Mouse (Mus musculus) heart, embryonic 12.5 days (tissue): ENCODE results near the gene Arl3. TPM values are rescaled to one million over a fixed set of nuclear protein-coding genes. Genes with fewer than 3 reads are reported as not detected.
A peak's percentile ranks its signal among the peaks of the same experiment; 100 is the strongest.

Source experiments
- ATAC-seq: fragments of 200-750 bp; cut with Nextera tagmentation; 2 replicates; pipeline ENCODE4 v1.8.0; 2017; ENCODE audit warnings: moderate TSS enrichment, moderate library complexity; ENCODE audit not compliant: insufficient number of reproducible peaks, low FRiP score
- H3K27ac ChIP-seq: fragments of 300-500 bp; sonication (generic); 2 replicates; pipeline ENCODE4 v1.5.1; 2016; ENCODE audit warnings: mild to moderate bottlenecking, moderate library complexity; ENCODE audit not compliant: poor library complexity, severe bottlenecking
- H3K27me3 ChIP-seq: fragments of 300-500 bp; sonication (generic); replicated peaks from 2 replicates; pipeline ENCODE4 v1.6.1; 2016; ENCODE audit warnings: mild to moderate bottlenecking, moderate library complexity
- H3K36me3 ChIP-seq: fragments of 300-500 bp; sonication (generic); 2 replicates; pipeline ENCODE4 v1.6.1; 2016; ENCODE audit warnings: mild to moderate bottlenecking, moderate library complexity
- H3K4me1 ChIP-seq: fragments of 300-500 bp; sonication (generic); replicated peaks from 2 replicates; pipeline ENCODE4 v1.6.1; 2016; ENCODE audit warnings: mild to moderate bottlenecking
- H3K4me2 ChIP-seq: fragments of 300-500 bp; sonication (generic); 2 replicates; pipeline ENCODE4 v1.6.1; 2016; ENCODE audit warnings: mild to moderate bottlenecking, moderate library complexity
- H3K4me3 ChIP-seq: fragments of 300-500 bp; sonication (generic); 2 replicates; pipeline ENCODE4 v1.5.1; 2016; ENCODE audit warnings: mild to moderate bottlenecking
- H3K9ac ChIP-seq: fragments of 300-500 bp; sonication (generic); 2 replicates; pipeline ENCODE4 v1.6.1; 2016; ENCODE audit warnings: mild to moderate bottlenecking, moderate library complexity
- H3K9me3 ChIP-seq: fragments of 300-500 bp; sonication (generic); replicated peaks from 2 replicates; pipeline ENCODE4 v1.6.1; 2016; ENCODE audit warnings: mild to moderate bottlenecking, moderate library complexity
- WGBS: fragments of 180-500 bp; shearing (Covaris S2); methylation state at CpG from one replicate; pipeline ENCODE4 v1.1.7; 2016; 5-methylcytosine and 5-hydroxymethylcytosine counted together
- polyA plus RNA-seq: library from polyadenylated mRNA; unstranded; fragments of >200 nt; fragmentation: Nextera tagmentation; extraction: Ambion mirVana; gene quantifications from 2 replicates; pipeline ENCODE4 v1.2.1, GENCODE M21; 2016

The Arl3 gene
- polyA plus RNA-seq, 1 experiment from 2014 or later, result 94.4 TPM

DNA sequence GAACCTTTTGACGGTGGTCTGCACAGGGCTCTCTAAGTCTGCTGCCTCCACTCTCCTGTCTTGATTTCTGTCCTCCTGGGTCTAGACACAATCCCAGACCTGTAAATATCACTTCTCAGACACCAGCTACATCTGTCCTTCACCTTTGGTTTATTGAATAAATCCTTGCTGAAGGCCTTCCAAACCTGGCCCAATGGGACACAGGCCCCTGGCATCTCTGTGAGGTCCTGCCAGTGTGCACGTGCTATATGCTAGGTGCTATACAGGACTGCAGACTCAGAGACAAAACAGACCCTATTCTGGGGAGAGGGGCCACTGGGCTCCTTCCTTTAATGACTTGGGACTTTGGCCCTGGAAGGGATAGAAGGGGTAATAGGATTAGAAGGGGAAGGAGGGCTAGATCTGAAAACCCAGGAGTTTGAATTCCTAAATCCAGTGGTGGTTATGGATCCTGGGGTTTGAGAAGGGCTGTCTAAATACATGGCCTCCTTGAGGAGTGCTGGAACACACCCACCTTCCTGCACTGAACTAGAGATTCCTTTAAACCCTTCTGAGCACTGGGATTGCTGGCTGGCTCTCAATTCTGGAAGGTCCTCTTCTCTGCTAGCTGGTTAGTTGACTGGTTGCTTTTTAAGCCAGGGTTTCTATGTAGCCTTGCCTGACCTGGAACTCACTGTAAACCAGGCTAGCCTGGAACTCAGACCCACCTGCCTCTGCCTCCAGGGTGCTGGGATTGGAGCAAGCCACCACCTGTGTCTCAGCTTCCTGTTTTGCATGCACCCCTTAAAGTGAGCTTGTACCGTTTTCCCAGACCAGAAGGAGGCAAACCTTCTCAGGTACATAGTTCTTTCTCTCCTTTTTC is 56.1 kb downstream of the Arl3 start:
- Histone ChIP-seq H3K4me2 (no peak overlapping the region), H3K9me3 (no peaks in the 10 kb centered on the region), H3K36me3 (peaks cover 49% of the 10 kb centered on the region), H3K27ac (no peak overlapping the region), H3K4me3 (no peak overlapping the region), H3K27me3 (no peaks in the 10 kb centered on the region), H3K4me1 (peaks cover 40% of the 10 kb centered on the region), H3K9ac (no peak overlapping the region)
- ATAC-seq, result no peak
- WGBS, result 61% methylated on average over 3 of the region's 3 CpGs

DNA sequence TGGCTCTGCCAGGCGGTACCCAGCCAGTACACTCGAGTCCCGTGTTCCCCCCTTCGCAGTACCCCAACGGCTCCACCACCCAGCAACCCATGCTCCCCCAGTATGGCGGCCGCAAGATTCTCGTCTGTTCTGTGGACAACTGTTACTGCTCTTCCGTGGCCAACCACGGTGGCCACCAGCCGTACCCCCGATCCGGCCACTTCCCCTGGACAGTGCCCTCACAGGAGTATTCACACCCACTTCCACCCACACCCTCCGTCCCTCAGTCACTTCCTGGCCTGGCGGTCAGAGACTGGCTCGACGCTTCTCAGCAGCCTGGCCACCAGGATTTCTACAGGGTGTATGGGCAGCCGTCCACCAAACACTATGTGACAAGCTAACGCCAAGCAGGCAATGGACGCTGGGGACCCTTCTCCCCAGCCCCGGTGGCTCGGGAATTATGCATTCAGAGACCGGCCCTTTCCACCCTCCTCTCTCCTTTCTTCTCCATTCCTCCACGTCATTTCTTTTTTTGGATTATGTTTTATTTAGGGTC is 57.6 kb downstream of the Arl3 start:
- ATAC-seq, result no peak
- no peak overlapping the region for H3K9ac ChIP-seq
- H3K36me3 ChIP-seq, result peaks cover 57% of the 10 kb centered on the region
- H3K27ac ChIP-seq, result no peak overlapping the region
- H3K4me3 ChIP-seq, result no peak overlapping the region
- H3K4me2 ChIP-seq, result no peak overlapping the region
- WGBS, result 84% methylated on average over 24 of the region's 24 CpGs
- no peaks in the 10 kb centered on the region for H3K9me3 ChIP-seq
- H3K4me1 ChIP-seq, result peaks cover 52% of the 10 kb centered on the region
- H3K27me3 ChIP-seq, result no peaks in the 10 kb centered on the region

DNA sequence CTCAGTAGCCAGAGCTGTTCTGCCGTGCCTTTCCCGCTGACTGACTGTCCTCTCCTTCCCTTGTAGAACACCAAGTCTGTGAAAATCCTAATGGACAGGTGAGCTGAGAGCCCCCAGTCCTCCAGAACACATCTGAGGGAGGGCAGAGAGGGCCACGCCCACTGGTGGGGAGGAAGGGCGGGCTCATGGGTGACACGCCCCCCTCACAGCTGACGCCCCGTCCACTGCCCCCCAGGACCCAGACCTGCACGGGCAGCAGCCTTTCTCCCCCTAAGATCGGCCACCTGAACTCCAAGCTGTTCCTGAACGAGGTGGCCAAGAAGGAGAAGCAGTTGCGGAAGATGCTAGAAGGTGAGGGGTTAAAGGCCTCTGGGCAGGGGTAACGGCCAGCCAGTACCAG is 58.6 kb downstream of the Arl3 start:
- H3K36me3 ChIP-seq, result peaks cover 66% of the 10 kb centered on the region
- H3K27ac ChIP-seq, result no peak overlapping the region
- ATAC-seq, result no peak
- no peaks in the 10 kb centered on the region for H3K27me3 ChIP-seq
- H3K4me1 ChIP-seq, result peaks cover 60% of the 10 kb centered on the region
- H3K9ac ChIP-seq, result no peak overlapping the region
- 85% methylated on average over 12 of the region's 12 CpGs for WGBS
- no peaks in the 10 kb centered on the region for H3K9me3 ChIP-seq
- no peak overlapping the region for H3K4me2 ChIP-seq
- no peak overlapping the region for H3K4me3 ChIP-seq

DNA sequence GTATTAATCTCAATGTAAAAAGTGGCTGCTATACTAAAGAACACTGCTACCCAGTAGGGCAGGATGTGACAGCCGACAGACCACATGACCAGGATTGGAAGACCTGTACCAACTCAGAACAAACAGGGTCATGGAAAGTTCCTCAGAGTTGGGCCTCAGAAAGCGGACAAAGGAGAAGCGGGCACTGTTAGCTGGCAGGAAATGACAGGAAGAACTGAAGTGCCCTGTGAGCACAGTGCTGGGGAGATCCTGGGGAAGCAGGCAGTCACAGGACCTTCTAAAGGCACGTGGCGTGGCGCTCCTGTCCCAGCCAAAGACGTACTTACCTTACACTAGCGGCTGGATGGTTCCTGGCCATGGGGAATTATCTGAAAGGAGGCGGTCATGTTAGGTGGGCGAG is 61.7 kb downstream of the Arl3 start:
- Histone ChIP-seq H3K4me2 (no peak overlapping the region), H3K27me3 (no peaks in the 10 kb centered on the region), H3K27ac (peak overlapping the region; percentile 31), H3K9me3 (no peaks in the 10 kb centered on the region), H3K36me3 (peaks cover 87% of the 10 kb centered on the region), H3K4me3 (no peak overlapping the region), H3K4me1 (peaks cover 66% of the 10 kb centered on the region), H3K9ac (no peak overlapping the region)
- WGBS, result 78% methylated on average over 10 of the region's 10 CpGs
- ATAC-seq, result peak; percentile 20; the same call in 1 of the 2 replicates

- no peak overlapping the region for H3K4me3 ChIP-seq
- no peaks in the 10 kb centered on the region for H3K27me3 ChIP-seq
- no peak overlapping the region for H3K4me2 ChIP-seq
- H3K4me1 ChIP-seq, result peaks cover 71% of the 10 kb centered on the region
- peaks cover 90% of the 10 kb centered on the region for H3K36me3 ChIP-seq
- 53% methylated on average over 3 of the region's 3 CpGs for WGBS
- H3K9ac ChIP-seq, result no peak overlapping the region
- H3K27ac ChIP-seq, result 0 out of 2 replicates have a peak overlapping the region, but pooled peaks have one; percentile 31
- H3K9me3 ChIP-seq, result no peaks in the 10 kb centered on the region
- ATAC-seq, result no peak
These were observed 62.2 kb downstream of the Arl3 start for GRCm38 (mm10) chr19:46510824-46511223.

- no peak for ATAC-seq
- H3K36me3 ChIP-seq, result peaks cover 91% of the 10 kb centered on the region
- H3K9me3 ChIP-seq, result no peaks in the 10 kb centered on the region
- H3K4me1 ChIP-seq, result peaks cover 74% of the 10 kb centered on the region
- H3K27me3 ChIP-seq, result no peaks in the 10 kb centered on the region
- WGBS, result 51% methylated on average over 5 of the region's 5 CpGs
- H3K9ac ChIP-seq, result 0 out of 2 replicates have a peak overlapping the region, but pooled peaks have one; percentile 20
- H3K27ac ChIP-seq, result peak overlapping the region; percentile 54; the same call in 1 of the 2 replicates
- no peak overlapping the region for H3K4me2 ChIP-seq
- H3K4me3 ChIP-seq, result no peak overlapping the region
These were observed 62.6 kb downstream of the Arl3 start for GRCm38 (mm10) chr19:46510401-46510800.

DNA sequence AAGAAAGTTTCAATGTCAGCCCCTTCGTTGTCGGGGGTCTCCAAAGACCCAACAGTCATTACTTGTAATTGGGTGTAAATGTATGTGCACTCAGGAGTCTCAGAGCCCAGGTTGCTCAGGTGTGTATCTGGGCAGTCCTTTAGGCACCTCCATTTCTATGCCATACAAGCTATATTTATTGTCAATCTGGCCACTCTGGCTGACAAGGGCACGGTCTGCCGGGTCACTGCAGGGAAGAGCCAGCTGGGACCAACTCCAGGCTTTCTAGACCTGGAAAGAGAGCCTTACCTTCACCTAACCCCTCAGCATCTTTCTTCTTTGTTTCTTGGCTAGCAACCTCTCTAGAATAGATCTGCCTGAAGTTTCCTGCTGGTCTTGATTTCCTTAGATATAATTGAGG is 63.3 kb downstream of the Arl3 start:
- Histone ChIP-seq H3K27me3 (no peaks in the 10 kb centered on the region), H3K36me3 (peaks cover 84% of the 10 kb centered on the region), H3K4me3 (no peak overlapping the region), H3K4me1 (peaks cover 74% of the 10 kb centered on the region), H3K9me3 (no peaks in the 10 kb centered on the region), H3K9ac (0 out of 2 replicates have a peak overlapping the region, but pooled peaks have one; percentile 20), H3K27ac (peak overlapping the region; percentile 54; the same call in 1 of the 2 replicates), H3K4me2 (no peak overlapping the region)
- WGBS, result 77% methylated on average over 4 of the region's 4 CpGs
- ATAC-seq, result no peak

- no peak for ATAC-seq
- H3K36me3 ChIP-seq, result peaks cover 79% of the 10 kb centered on the region
- H3K4me1 ChIP-seq, result peaks cover 76% of the 10 kb centered on the region
- no peak overlapping the region for H3K4me2 ChIP-seq
- no peak overlapping the region for H3K4me3 ChIP-seq
- WGBS, result 73% methylated on average over 3 of the region's 3 CpGs
- no peaks in the 10 kb centered on the region for H3K27me3 ChIP-seq
- H3K27ac ChIP-seq, result no peak overlapping the region
- H3K9ac ChIP-seq, result peak overlapping the region; percentile 33; the same call in 1 of the 2 replicates
- no peaks in the 10 kb centered on the region for H3K9me3 ChIP-seq
These were observed 63.8 kb downstream of the Arl3 start for GRCm38 (mm10) chr19:46509202-46509601.

- no peak for ATAC-seq
- H3K9ac ChIP-seq, result peak overlapping the region; percentile 33; the same call in 1 of the 2 replicates
- H3K27me3 ChIP-seq, result no peaks in the 10 kb centered on the region
- 79% methylated on average over 3 of the region's 3 CpGs for WGBS
- 0 out of 2 replicates have a peak overlapping the region, but pooled peaks have one; percentile 8 for H3K4me2 ChIP-seq
- peaks cover 78% of the 10 kb centered on the region for H3K4me1 ChIP-seq
- H3K36me3 ChIP-seq, result peaks cover 74% of the 10 kb centered on the region
- no peak overlapping the region for H3K27ac ChIP-seq
- H3K4me3 ChIP-seq, result no peak overlapping the region
- H3K9me3 ChIP-seq, result no peaks in the 10 kb centered on the region
These were observed 64.3 kb downstream of the Arl3 start for GRCm38 (mm10) chr19:46508738-46509137.

DNA sequence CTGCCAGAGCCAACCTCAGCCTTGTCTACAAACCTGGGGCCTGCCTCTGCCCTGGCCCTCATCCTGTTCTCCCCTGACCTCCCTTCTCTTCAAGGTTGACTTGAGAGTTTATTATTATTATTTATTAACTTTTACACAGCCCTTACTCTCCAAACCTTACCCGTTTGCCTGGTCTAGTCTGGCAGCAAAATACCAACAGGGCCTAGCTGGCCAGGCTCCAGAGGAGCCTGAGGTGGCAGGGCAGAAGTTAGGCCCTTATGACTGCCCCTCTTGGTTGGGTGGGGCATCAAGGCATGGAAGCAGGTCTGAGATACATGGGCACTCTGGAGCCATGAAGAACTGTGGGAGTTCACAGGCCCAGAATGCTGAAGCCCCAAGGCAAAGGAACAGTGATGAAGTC is 65.2 kb downstream of the Arl3 start:
- Histone ChIP-seq H3K4me1 (peaks cover 78% of the 10 kb centered on the region), H3K4me2 (peak overlapping the region; percentile 8), H3K9me3 (no peaks in the 10 kb centered on the region), H3K4me3 (no peak overlapping the region), H3K36me3 (peaks cover 65% of the 10 kb centered on the region), H3K9ac (peak overlapping the region; percentile 100; the same call in 1 of the 2 replicates), H3K27ac (no peak overlapping the region), H3K27me3 (no peaks in the 10 kb centered on the region)
- 78% methylated on average over 1 of the region's 1 CpGs for WGBS
- no peak for ATAC-seq

DNA sequence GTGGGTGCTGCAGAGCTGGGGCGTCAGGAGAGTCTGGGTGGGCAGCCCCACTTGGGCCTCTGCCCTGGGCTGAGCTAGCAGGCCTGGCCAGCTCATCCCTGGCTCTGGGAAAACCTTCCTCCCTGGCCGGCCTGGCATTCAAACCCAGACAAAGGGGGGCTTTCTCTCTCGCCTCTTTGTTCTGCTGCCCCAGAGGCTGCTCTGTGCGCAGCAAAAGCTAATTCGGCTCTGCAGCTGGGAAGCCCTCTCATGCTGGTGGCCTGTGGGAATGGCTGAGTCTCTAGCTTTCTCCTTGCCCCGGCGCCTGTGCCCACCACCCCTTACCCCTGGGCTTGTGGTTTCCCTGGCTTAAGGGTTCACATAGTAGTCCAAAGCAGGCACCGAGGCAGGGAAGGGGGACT is 65.8 kb downstream of the Arl3 start:
- 76% methylated on average over 8 of the region's 8 CpGs for WGBS
- H3K27ac ChIP-seq, result no peak overlapping the region
- peaks cover 58% of the 10 kb centered on the region for H3K36me3 ChIP-seq
- H3K4me1 ChIP-seq, result peaks cover 78% of the 10 kb centered on the region
- H3K9me3 ChIP-seq, result no peaks in the 10 kb centered on the region
- H3K9ac ChIP-seq, result peak overlapping the region; percentile 100
- no peak for ATAC-seq
- no peaks in the 10 kb centered on the region for H3K27me3 ChIP-seq
- H3K4me2 ChIP-seq, result peak overlapping the region; percentile 83
- H3K4me3 ChIP-seq, result no peak overlapping the region
